Mouse (Mus musculus) Patski (cell line): ENCODE measurements around the gene Pdss2. TPM values are rescaled to one million over a fixed set of nuclear protein-coding genes. Genes with fewer than 3 reads are reported as not detected.

ENCODE experiments used
- ATAC-seq: fragments of 100-300 bp; one replicate; pipeline ENCODE4 v1.8.0; 2021
- CTCF ChIA-PET: fragments of 350-600 bp; sonication (Branson Sonifier 250); formaldehyde crosslinking; loops from one replicate; lab custom pipeline; 2022; ENCODE audit warnings: inconsistent platforms; lab: Charles Lee
- POLR2A ChIA-PET: fragments of 350-600 bp; sonication (Branson Sonifier 250); formaldehyde crosslinking; loops from one replicate; lab custom pipeline; 2022; ENCODE audit warnings: antibody characterized with exemption, inconsistent platforms; lab: Charles Lee
- DNase-seq: peaks from one replicate; pipeline ENCODE4 v3.0.0-alpha.2; 2011; ENCODE audit warnings: low read depth, low spot score
- H3K27me3 ChIP-seq: fragments of 371-371 bp; one replicate; pipeline ENCODE4 v1.5.1; 2021
- CTCF ChIP-seq: fragments of 100-300 bp; IDR thresholded peaks from one replicate; pipeline ENCODE4 v1.5.1; 2021
- in situ Hi-C: fragments of 300-500 bp; cut with MboI; formaldehyde crosslinking; loops from 3 replicates; pipeline ENCODE4 v1.11.1; 2018; ENCODE audit warnings: low pct_unique_long_range_greater_than_20kb, mixed read lengths
- polyA plus RNA-seq: library from polyadenylated mRNA; unstranded; gene quantifications from one replicate; pipeline ENCODE4 v1.2.3, GENCODE M21; 2021

Pdss2 gene
- polyA plus RNA-seq, 1 experiment from 2014 or later: 14.1 TPM

GRCm38 (mm10) chr10:43368611-43369010 lies 147.3 kb downstream of the Pdss2 start:
- CTCF ChIA-PET: no interaction called here
- H3K27me3 ChIP-seq: no peaks in the 10 kb centered on the region
- DNase-seq: no peak
- no peak for ATAC-seq
- in situ Hi-C loops: no loop called here
- POLR2A ChIA-PET: no interaction called here
- TF ChIP-seq CTCF: no peak

GRCm38 (mm10) chr10:43372315-43372714 lies 151.0 kb downstream of the Pdss2 start:
- in situ Hi-C loops: loop anchor here (10.0 kb wide), 1 partner anchor 158 kb away; no protein-coding TSS in a partner anchor
- no peak for DNase-seq

GRCm38 (mm10) chr10:43373035-43373434 lies 151.7 kb downstream of the Pdss2 start:
- no peaks in the 10 kb centered on the region for H3K27me3 ChIP-seq
- CTCF ChIA-PET: interaction anchor here (1.2 kb wide), 1 partner anchor 162 kb away, joined by 3 read pairs; no protein-coding TSS in a partner anchor
- no peak for TF ChIP-seq CTCF
- no peak for ATAC-seq
- in situ Hi-C loops: loop anchor here (10.0 kb wide), 1 partner anchor 158 kb away; no protein-coding TSS in a partner anchor
- DNase-seq: no peak
- POLR2A ChIA-PET: no interaction called here

More at GRCm38 (mm10) chr10:43372315-43372714, 151.0 kb downstream of the Pdss2 start:
- no peaks in the 10 kb centered on the region for H3K27me3 ChIP-seq
- ChIA-PET POLR2A (no interaction called here), CTCF (no interaction called here)
- ATAC-seq: no peak
- TF ChIP-seq CTCF: no peak

- TF ChIP-seq CTCF: no peak
- ATAC-seq: no peak
- DNase-seq: no peak
- CTCF ChIA-PET: interaction anchor here (1.2 kb wide), 1 partner anchor 162 kb away, joined by 3 read pairs; no protein-coding TSS in a partner anchor
- POLR2A ChIA-PET: no interaction called here
- no peaks in the 10 kb centered on the region for H3K27me3 ChIP-seq
- in situ Hi-C loops: loop anchor here (10.0 kb wide), 1 partner anchor 159 kb away; no protein-coding TSS in a partner anchor
These were observed 152.4 kb downstream of the Pdss2 start for GRCm38 (mm10) chr10:43373666-43374065.

- ChIA-PET CTCF (no interaction called here), POLR2A (no interaction called here)
- H3K27me3 ChIP-seq: no peaks in the 10 kb centered on the region
- no peak for ATAC-seq
- no peak for TF ChIP-seq CTCF
- in situ Hi-C loops: loop anchor here (10.0 kb wide), 1 partner anchor 160 kb away; no protein-coding TSS in a partner anchor
- DNase-seq: no peak
These were observed 154.0 kb downstream of the Pdss2 start for GRCm38 (mm10) chr10:43375286-43375685.

- DNase-seq: no peak
- in situ Hi-C loops: loop anchor here (10.0 kb wide), 1 partner anchor 162 kb away; no protein-coding TSS in a partner anchor
These were observed 155.5 kb downstream of the Pdss2 start for GRCm38 (mm10) chr10:43376749-43377148.

GRCm38 (mm10) chr10:43378279-43378678 lies 157.0 kb downstream of the Pdss2 start:
- ChIA-PET CTCF (interaction anchor here (0.6 to 1.8 kb wide), 5 partner anchors 18 to 160 kb away, joined by 3 to 5 read pairs (median 3); no protein-coding TSS in a partner anchor), POLR2A (no interaction called here)
- ATAC-seq (peak; percentile 47), DNase-seq (peak; percentile 12)
- in situ Hi-C loops: loop anchor here (10.0 kb wide), 1 partner anchor 163 kb away; no protein-coding TSS in a partner anchor
- TF ChIP-seq CTCF: peak; percentile 90
- no peaks in the 10 kb centered on the region for H3K27me3 ChIP-seq

More at GRCm38 (mm10) chr10:43376749-43377148, 155.5 kb downstream of the Pdss2 start:
- POLR2A ChIA-PET: no interaction called here
- H3K27me3 ChIP-seq: no peaks in the 10 kb centered on the region
- TF ChIP-seq CTCF: no peak
- CTCF ChIA-PET: no interaction called here
- no peak for ATAC-seq

- no peak for TF ChIP-seq CTCF
- in situ Hi-C loops: loop anchor here (10.0 kb wide), 1 partner anchor 164 kb away; no protein-coding TSS in a partner anchor
- DNase-seq (no peak), ATAC-seq (no peak)
- CTCF ChIA-PET: interaction anchor here (0.6 to 1.8 kb wide), 5 partner anchors 17 to 161 kb away, joined by 3 to 5 read pairs (median 3); no protein-coding TSS in a partner anchor
- POLR2A ChIA-PET: no interaction called here
- H3K27me3 ChIP-seq: no peaks in the 10 kb centered on the region
These were observed 157.7 kb downstream of the Pdss2 start for GRCm38 (mm10) chr10:43378732-43379644.

- no peaks in the 10 kb centered on the region for H3K27me3 ChIP-seq
- in situ Hi-C loops: no loop called here
- DNase-seq (no peak), ATAC-seq (no peak)
- CTCF ChIA-PET: interaction anchor here (0.9 kb wide), 1 partner anchor 17 kb away, joined by 4 read pairs; no protein-coding TSS in a partner anchor
- no peak for TF ChIP-seq CTCF
- POLR2A ChIA-PET: no interaction called here
These were observed 161.4 kb downstream of the Pdss2 start for GRCm38 (mm10) chr10:43382660-43383059.

GRCm38 (mm10) chr10:43384623-43385022 lies 163.3 kb downstream of the Pdss2 start:
- in situ Hi-C loops: no loop called here
- CTCF ChIA-PET: no interaction called here
- no peak for TF ChIP-seq CTCF
- no peaks in the 10 kb centered on the region for H3K27me3 ChIP-seq
- ATAC-seq: no peak
- DNase-seq: no peak
- POLR2A ChIA-PET: no interaction called here

- H3K27me3 ChIP-seq: no peaks in the 10 kb centered on the region
- no peak for ATAC-seq
- in situ Hi-C loops: no loop called here
- ChIA-PET POLR2A (no interaction called here), CTCF (no interaction called here)
- TF ChIP-seq CTCF: no peak
- DNase-seq: no peak
These were observed 171.6 kb downstream of the Pdss2 start for GRCm38 (mm10) chr10:43392921-43393320.
